Mouse (Mus musculus) neural tube, embryonic 13.5 days (tissue): ENCODE data around the gene Grap2. TPM values are rescaled to one million over a fixed set of nuclear protein-coding genes. Genes with fewer than 3 reads are reported as not detected.

Experiments used
- ATAC-seq: fragments of 200-750 bp; cut with Nextera tagmentation; 2 replicates; pipeline ENCODE4 v1.8.0; 2017; ENCODE audit warnings: low read depth, mild to moderate bottlenecking, moderate TSS enrichment, moderate library complexity
- H3K27ac ChIP-seq: fragments of 300-500 bp; sonication (generic); replicated peaks from 2 replicates; pipeline ENCODE4 v1.5.1; 2015; ENCODE audit warnings: moderate library complexity, mild to moderate bottlenecking, inconsistent platforms
- H3K27me3 ChIP-seq: fragments of 300-500 bp; sonication (generic); 2 replicates; pipeline ENCODE4 v1.6.1; 2015; ENCODE audit warnings: mild to moderate bottlenecking, inconsistent platforms
- H3K36me3 ChIP-seq: fragments of 300-500 bp; sonication (generic); 2 replicates; pipeline ENCODE4 v1.6.1; 2015; ENCODE audit warnings: mild to moderate bottlenecking, inconsistent platforms
- H3K4me1 ChIP-seq: fragments of 300-500 bp; sonication (generic); replicated peaks from 2 replicates; pipeline ENCODE4 v1.6.1; 2015; ENCODE audit warnings: inconsistent platforms
- H3K4me2 ChIP-seq: fragments of 300-500 bp; sonication (generic); 2 replicates; pipeline ENCODE4 v1.6.1; 2015; ENCODE audit warnings: inconsistent platforms, mild to moderate bottlenecking, moderate library complexity
- H3K4me3 ChIP-seq: fragments of 300-500 bp; sonication (generic); 2 replicates; pipeline ENCODE4 v1.5.1; 2015; ENCODE audit warnings: mild to moderate bottlenecking, inconsistent platforms
- H3K9ac ChIP-seq: fragments of 300-500 bp; sonication (generic); 2 replicates; pipeline ENCODE4 v1.6.1; 2015; ENCODE audit warnings: moderate library complexity, mild to moderate bottlenecking, inconsistent platforms
- H3K9me3 ChIP-seq: fragments of 300-500 bp; sonication (generic); 2 replicates; pipeline ENCODE4 v1.6.1; 2016; ENCODE audit warnings: inconsistent platforms
- WGBS: fragments of 180-500 bp; shearing (Covaris S2); methylation state at CpG from one replicate; pipeline ENCODE4 v1.1.7; 2015; 5-methylcytosine and 5-hydroxymethylcytosine counted together
- polyA plus RNA-seq: library from polyadenylated mRNA; unstranded; fragments of >200 nt; fragmentation: Nextera tagmentation; extraction: Ambion mirVana; gene quantifications from 2 replicates; pipeline ENCODE4 v1.2.1, GENCODE M21; 2015

The Grap2 gene
- polyA plus RNA-seq, 1 experiment from 2014 or later: 0.50 TPM

GRCm38 (mm10) chr15:80556021-80556420 lies 16.4 kb upstream of the Grap2 start:
- Histone ChIP-seq H3K27ac (no peak overlapping the region), H3K4me2 (no peak overlapping the region), H3K36me3 (no peaks in the 10 kb centered on the region), H3K9me3 (no peaks in the 10 kb centered on the region), H3K9ac (no peak overlapping the region), H3K27me3 (no peaks in the 10 kb centered on the region), H3K4me1 (no peaks in the 10 kb centered on the region; the same call in 1 of the 2 replicates), H3K4me3 (no peak overlapping the region)
- ATAC-seq: no peak
- WGBS: 89% methylated on average over 2 of the region's 2 CpGs

- H3K4me3 ChIP-seq: no peak overlapping the region
- no peak overlapping the region for H3K27ac ChIP-seq
- H3K4me2 ChIP-seq: no peak overlapping the region
- H3K36me3 ChIP-seq: no peaks in the 10 kb centered on the region
- H3K9me3 ChIP-seq: no peaks in the 10 kb centered on the region
- WGBS: 73% methylated on average over 4 of the region's 4 CpGs
- no peak overlapping the region for H3K9ac ChIP-seq
- no peaks in the 10 kb centered on the region; the same call in 1 of the 2 replicates for H3K4me1 ChIP-seq
- no peaks in the 10 kb centered on the region for H3K27me3 ChIP-seq
- no peak for ATAC-seq
Measured at GRCm38 (mm10) chr15:80557745-80558144, 14.6 kb upstream of the Grap2 start.

- Histone ChIP-seq H3K4me2 (no peak overlapping the region), H3K9ac (no peak overlapping the region), H3K27me3 (no peaks in the 10 kb centered on the region), H3K4me1 (no peaks in the 10 kb centered on the region; the same call in 1 of the 2 replicates), H3K4me3 (no peak overlapping the region), H3K27ac (no peak overlapping the region), H3K36me3 (no peaks in the 10 kb centered on the region), H3K9me3 (no peaks in the 10 kb centered on the region)
- no peak for ATAC-seq
- WGBS: 59% methylated on average over 12 of the region's 12 CpGs
Measured at GRCm38 (mm10) chr15:80559534-80559933, 12.9 kb upstream of the Grap2 start.

- Histone ChIP-seq H3K27ac (no peak overlapping the region), H3K9me3 (no peaks in the 10 kb centered on the region), H3K4me1 (no peaks in the 10 kb centered on the region; the same call in 1 of the 2 replicates), H3K27me3 (no peaks in the 10 kb centered on the region), H3K4me2 (no peak overlapping the region), H3K9ac (no peak overlapping the region), H3K36me3 (no peaks in the 10 kb centered on the region), H3K4me3 (no peak overlapping the region)
- WGBS: 70% methylated on average over 14 of the region's 14 CpGs
- ATAC-seq: no peak
Measured at GRCm38 (mm10) chr15:80559978-80560377, 12.4 kb upstream of the Grap2 start.

- no peak overlapping the region for H3K9ac ChIP-seq
- ATAC-seq: no peak
- H3K36me3 ChIP-seq: no peaks in the 10 kb centered on the region
- H3K9me3 ChIP-seq: no peaks in the 10 kb centered on the region
- no peaks in the 10 kb centered on the region for H3K27me3 ChIP-seq
- H3K27ac ChIP-seq: no peak overlapping the region
- H3K4me1 ChIP-seq: no peaks in the 10 kb centered on the region; the same call in 1 of the 2 replicates
- WGBS: 67% methylated on average over 15 of the region's 15 CpGs
- no peak overlapping the region for H3K4me3 ChIP-seq
- no peak overlapping the region for H3K4me2 ChIP-seq
Measured at GRCm38 (mm10) chr15:80560646-80561580, 11.5 kb upstream of the Grap2 start.

- WGBS: 82% methylated on average over 3 of the region's 3 CpGs
- Histone ChIP-seq H3K27ac (no peak overlapping the region), H3K4me1 (no peaks in the 10 kb centered on the region; the same call in 1 of the 2 replicates), H3K4me2 (no peak overlapping the region), H3K36me3 (no peaks in the 10 kb centered on the region), H3K27me3 (no peaks in the 10 kb centered on the region), H3K4me3 (no peak overlapping the region), H3K9me3 (no peaks in the 10 kb centered on the region), H3K9ac (no peak overlapping the region)
- no peak for ATAC-seq
Measured at GRCm38 (mm10) chr15:80562446-80562845, 9.9 kb upstream of the Grap2 start.

- H3K27me3 ChIP-seq: no peaks in the 10 kb centered on the region
- H3K27ac ChIP-seq: no peak overlapping the region
- 90% methylated on average over 6 of the region's 6 CpGs for WGBS
- H3K36me3 ChIP-seq: no peaks in the 10 kb centered on the region
- no peak overlapping the region for H3K4me2 ChIP-seq
- no peak overlapping the region for H3K4me3 ChIP-seq
- H3K9ac ChIP-seq: no peak overlapping the region
- H3K4me1 ChIP-seq: no peaks in the 10 kb centered on the region; the same call in 1 of the 2 replicates
- H3K9me3 ChIP-seq: no peaks in the 10 kb centered on the region
- no peak for ATAC-seq
Measured at GRCm38 (mm10) chr15:80563634-80564208, 8.7 kb upstream of the Grap2 start.

- no peak within 1 kb of the TSS for H3K4me3 ChIP-seq
- H3K27me3 ChIP-seq: no peaks in the 10 kb centered on the region
- ATAC-seq: no peak
- no peaks in the 10 kb centered on the region; the same call in 1 of the 2 replicates for H3K4me1 ChIP-seq
- H3K27ac ChIP-seq: no peak within 1 kb of the TSS
- no peaks in the 10 kb centered on the region for H3K36me3 ChIP-seq
- H3K9ac ChIP-seq: no peak within 1 kb of the TSS
- WGBS: 81% methylated on average over 19 of the region's 19 CpGs
- no peak within 1 kb of the TSS for H3K4me2 ChIP-seq
- no peaks in the 10 kb centered on the region for H3K9me3 ChIP-seq
Measured at GRCm38 (mm10) chr15:80565106-80565665, 7.2 kb upstream of the Grap2 start, which contains the start of gene Enthd1. Gene Enthd1 (minus strand): TSS chr15:80565156.

GRCm38 (mm10) chr15:80566696-80567095 lies 5.7 kb upstream of the Grap2 start:
- ATAC-seq: no peak
- 94% methylated on average over 6 of the region's 6 CpGs for WGBS
- H3K4me3 ChIP-seq: no peak overlapping the region
- H3K9me3 ChIP-seq: no peaks in the 10 kb centered on the region
- H3K27ac ChIP-seq: no peak overlapping the region
- H3K27me3 ChIP-seq: no peaks in the 10 kb centered on the region
- no peaks in the 10 kb centered on the region for H3K4me1 ChIP-seq
- H3K9ac ChIP-seq: no peak overlapping the region
- H3K4me2 ChIP-seq: no peak overlapping the region
- H3K36me3 ChIP-seq: no peaks in the 10 kb centered on the region

- H3K9ac ChIP-seq: no peak overlapping the region
- H3K36me3 ChIP-seq: no peaks in the 10 kb centered on the region
- H3K4me3 ChIP-seq: no peak overlapping the region
- H3K4me1 ChIP-seq: no peaks in the 10 kb centered on the region
- H3K9me3 ChIP-seq: no peaks in the 10 kb centered on the region
- 56% methylated on average over 3 of the region's 3 CpGs for WGBS
- H3K4me2 ChIP-seq: no peak overlapping the region
- no peaks in the 10 kb centered on the region for H3K27me3 ChIP-seq
- ATAC-seq: no peak
- H3K27ac ChIP-seq: no peak overlapping the region
Measured at GRCm38 (mm10) chr15:80567139-80567538, 5.3 kb upstream of the Grap2 start.

- no peak overlapping the region for H3K9ac ChIP-seq
- no peaks in the 10 kb centered on the region for H3K36me3 ChIP-seq
- no peak overlapping the region for H3K4me3 ChIP-seq
- no peaks in the 10 kb centered on the region for H3K4me1 ChIP-seq
- no peaks in the 10 kb centered on the region for H3K27me3 ChIP-seq
- H3K9me3 ChIP-seq: no peaks in the 10 kb centered on the region
- ATAC-seq: no peak
- no peak overlapping the region for H3K4me2 ChIP-seq
- H3K27ac ChIP-seq: no peak overlapping the region
- WGBS: 81% methylated on average over 4 of the region's 4 CpGs
Measured at GRCm38 (mm10) chr15:80567731-80568130, 4.7 kb upstream of the Grap2 start.

- Histone ChIP-seq H3K27ac (no peak overlapping the region), H3K9me3 (no peaks in the 10 kb centered on the region), H3K4me2 (no peak overlapping the region), H3K4me3 (no peak overlapping the region), H3K4me1 (no peaks in the 10 kb centered on the region), H3K36me3 (no peaks in the 10 kb centered on the region), H3K9ac (no peak overlapping the region), H3K27me3 (no peaks in the 10 kb centered on the region)
- no peak for ATAC-seq
- WGBS: 82% methylated on average over 7 of the region's 7 CpGs
Measured at GRCm38 (mm10) chr15:80569205-80569604, 3.2 kb upstream of the Grap2 start.
